Comparison of ENCODE assay signal across 8 mouse cellular contexts in genomic region chr11:49986277-49987036, GRCm38 (mm10). TPM values are rescaled to one million over a fixed set of nuclear protein-coding genes. Genes with fewer than 3 reads are reported as not detected.
DNase-seq lines count a peak whose midpoint lies in the region; ATAC-seq and TF ChIP-seq lines count a peak whose summit lies in the region.

No protein-coding gene starts in this region.

- no peak for TF ChIP-seq EP300 in liver, embryonic 14.5 days (IDR thresholded peaks at IDR 0.05; ENCODE audit: low read depth)

- peak; percentile 82 for DNase-seq in A20 (ENCODE audit: low read depth, low spot score)
- DNase-seq in WW6 (ENCODE audit: low read depth, low spot score) = peak; percentile 46
- peak; percentile 70 to 79 for DNase-seq in cerebellum, postnatal 36 days
- DNase-seq in liver, embryonic 14.5 days (ENCODE audit: low read depth in 3 of 3, low spot score in 3 of 3) = peak in 2 of 3 experiments; percentile 53 to 55
- peak; percentile 62 for DNase-seq in thymus, postnatal 0 days (ENCODE audit: low spot score)

- peak; percentile 46 for ATAC-seq in granulocyte monocyte progenitor cell, adult 5-6 weeks (replicated peaks; ENCODE audit: poor library complexity, severe bottlenecking)
- peak; percentile 81; the same call in 1 of the 2 replicates for ATAC-seq in kidney, embryonic 14.5 days (ENCODE audit: low FRiP score, low TSS enrichment)
- peak; percentile 43; the same call in 1 of the 2 replicates for ATAC-seq in liver, embryonic 14.5 days (ENCODE audit: insufficient read depth)
- peak; percentile 81; the same call in 1 of the 2 replicates for ATAC-seq in neural tube, embryonic 12.5 days (ENCODE audit: low FRiP score, low read depth)

- H3K9ac ChIP-seq in kidney, embryonic 14.5 days (ENCODE audit: low read depth, low read length) = no peak overlapping the region
- H3K9ac ChIP-seq in liver, embryonic 14.5 days (replicated peaks) = peak overlapping the region; percentile 23; the same call in 1 of the 2 replicates
- no peak overlapping the region for H3K9ac ChIP-seq in neural tube, embryonic 12.5 days

- WGBS in kidney, embryonic 14.5 days = 26% methylated on average over 10 of the region's 10 CpGs
- WGBS in liver, embryonic 14.5 days (ENCODE audit: insufficient replicate concordance) = 13% methylated on average over 10 of the region's 10 CpGs
- whole genome bisulfite sequencing in neural tube, embryonic 12.5 days = 24% methylated on average over 10 of the region's 10 CpGs

- TF ChIP-seq CTCF in liver, embryonic 14.5 days (IDR thresholded peaks at IDR 0.05; ENCODE audit: low read depth) = peak; percentile 92

- no peak overlapping the region for H3K4me2 ChIP-seq in kidney, embryonic 14.5 days (replicated peaks; ENCODE audit: low read depth, low read length)
- no peak overlapping the region for H3K4me2 ChIP-seq in liver, embryonic 14.5 days (ENCODE audit: low read depth)
- no peak overlapping the region for H3K4me2 ChIP-seq in neural tube, embryonic 12.5 days (replicated peaks)

- no peaks in the 10 kb centered on the region for H3K36me3 ChIP-seq in kidney, embryonic 14.5 days (ENCODE audit: control insufficient read depth, insufficient read depth, low read length)
- H3K36me3 ChIP-seq in liver, embryonic 14.5 days (replicated peaks; ENCODE audit: control insufficient read depth, insufficient read depth, low read depth) = no peaks in the 10 kb centered on the region
- no peaks in the 10 kb centered on the region for H3K36me3 ChIP-seq in neural tube, embryonic 12.5 days

- H3K27me3 ChIP-seq in kidney, embryonic 14.5 days (ENCODE audit: control insufficient read depth, insufficient read depth, low read length) = no peaks in the 10 kb centered on the region; the same call in 1 of the 2 replicates
- H3K27me3 ChIP-seq in liver, embryonic 14.5 days (ENCODE audit: control insufficient read depth, insufficient read depth, low read length) = no peaks in the 10 kb centered on the region
- H3K27me3 ChIP-seq in neural tube, embryonic 12.5 days (replicated peaks) = no peaks in the 10 kb centered on the region

- no peak overlapping the region for H3K27ac ChIP-seq in kidney, embryonic 14.5 days (ENCODE audit: low read depth, low read length)
- peak overlapping the region; percentile 70 for H3K27ac ChIP-seq in liver, embryonic 14.5 days
- no peak overlapping the region for H3K27ac ChIP-seq in neural tube, embryonic 12.5 days

- no peak overlapping the region for H3K4me3 ChIP-seq in kidney, embryonic 14.5 days (ENCODE audit: low read length)
- no peak overlapping the region for H3K4me3 ChIP-seq in liver, embryonic 14.5 days (ENCODE audit: insufficient read depth in 1 of 2, low read depth in 2 of 2, low read length in 2 of 2)
- H3K4me3 ChIP-seq in neural tube, embryonic 12.5 days = no peak overlapping the region

- H3K9me3 ChIP-seq in kidney, embryonic 14.5 days (ENCODE audit: control insufficient read depth, low read length) = no peaks in the 10 kb centered on the region
- no peaks in the 10 kb centered on the region for H3K9me3 ChIP-seq in liver, embryonic 14.5 days (ENCODE audit: control insufficient read depth, low read length)
- no peaks in the 10 kb centered on the region for H3K9me3 ChIP-seq in neural tube, embryonic 12.5 days

- no peaks in the 10 kb centered on the region for H3K4me1 ChIP-seq in kidney, embryonic 14.5 days (ENCODE audit: control insufficient read depth, insufficient read depth, low read length)
- peaks cover 40 to 41% of the 10 kb centered on the region in 2 experiments for H3K4me1 ChIP-seq in liver, embryonic 14.5 days (replicated peaks; ENCODE audit: control insufficient read depth in 2 of 2, insufficient read depth in 2 of 2, low read length in 1 of 2)
- no peaks in the 10 kb centered on the region for H3K4me1 ChIP-seq in neural tube, embryonic 12.5 days

RNA-seq across cellular contexts. Expression of gene Rnf130, which starts 38.7 kb away (rescaled TPM):
- total RNA-seq in granulocyte monocyte progenitor cell, adult 5-6 weeks (2014; fragmentation: Nextera tagmentation) = 164 and 170 TPM in 2 replicates
- 230 and 235 TPM in 2 replicates for total RNA-seq in granulocyte monocyte progenitor cell, adult 5-6 weeks (2017)
- 69.3 and 71.2 TPM in 2 replicates for polyA plus RNA-seq in kidney, embryonic 14.5 days (2014; fragmentation: Nextera tagmentation; extraction: Ambion mirVana)
- 11.2 and 16.0 TPM in 2 replicates for polyA plus RNA-seq in liver, embryonic 14.5 days (2012; rRNA removed)
- polyA plus RNA-seq in liver, embryonic 14.5 days (2014; fragmentation: Nextera tagmentation; extraction: Ambion mirVana) = 36.3 and 36.4 TPM in 2 replicates
- polyA plus RNA-seq in neural tube, embryonic 12.5 days (2016; fragmentation: Nextera tagmentation; extraction: Ambion mirVana) = 71.9 and 75.0 TPM in 2 replicates
- polyA plus RNA-seq in thymus, postnatal 0 days (2015; fragmentation: Nextera tagmentation; extraction: Ambion mirVana) = 93.2 and 100 TPM in 2 replicates
